Mouse (Mus musculus) gastrocnemius, adult 8-10 months (tissue): ENCODE measurements around the gene Zfand3. TPM values are rescaled to one million over a fixed set of nuclear protein-coding genes. Genes with fewer than 3 reads are reported as not detected.

Experiments used
- DNase-seq, 2 experiments: peaks; one replicate each; pipeline ENCODE4 v3.0.0; 2022; ENCODE audit warnings: low spot score in 2 of 2
- total RNA-seq, 4 experiments: library from RNA; stranded (reverse); gene quantifications; 2 replicates each; pipeline ENCODE4 v1.2.4; 2022

Gene Zfand3
- total RNA-seq, 4 experiments from 2014 or later: 209 to 234 (median 219) TPM

DNA sequence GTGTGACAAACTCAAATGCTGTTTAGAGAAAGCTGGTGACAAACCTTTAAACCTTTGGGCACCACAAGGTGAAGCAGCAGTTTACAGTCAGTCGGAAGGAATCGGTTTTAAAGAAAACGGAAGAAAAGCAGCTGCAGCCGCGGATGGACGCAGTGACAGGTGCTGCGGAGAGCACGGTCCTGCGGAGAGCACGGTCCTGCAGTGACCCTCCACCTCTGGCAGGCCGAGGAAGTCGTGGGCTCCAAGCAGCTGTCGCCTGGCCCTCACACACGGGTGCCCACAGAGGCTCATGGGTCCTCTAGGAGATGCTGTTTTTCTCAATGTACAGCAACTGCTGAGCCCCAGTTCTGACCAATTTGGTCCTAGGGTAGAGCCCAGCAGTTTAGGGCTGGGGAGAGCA lies 217.1 kb downstream of the Zfand3 start:
- no peak for DNase-seq

- no peak for DNase-seq
Measured at GRCm38 (mm10) chr17:30222361-30222760, 217.8 kb downstream of the Zfand3 start.

- no peak for DNase-seq
Measured at GRCm38 (mm10) chr17:30222837-30223236, 218.3 kb downstream of the Zfand3 start.

DNA sequence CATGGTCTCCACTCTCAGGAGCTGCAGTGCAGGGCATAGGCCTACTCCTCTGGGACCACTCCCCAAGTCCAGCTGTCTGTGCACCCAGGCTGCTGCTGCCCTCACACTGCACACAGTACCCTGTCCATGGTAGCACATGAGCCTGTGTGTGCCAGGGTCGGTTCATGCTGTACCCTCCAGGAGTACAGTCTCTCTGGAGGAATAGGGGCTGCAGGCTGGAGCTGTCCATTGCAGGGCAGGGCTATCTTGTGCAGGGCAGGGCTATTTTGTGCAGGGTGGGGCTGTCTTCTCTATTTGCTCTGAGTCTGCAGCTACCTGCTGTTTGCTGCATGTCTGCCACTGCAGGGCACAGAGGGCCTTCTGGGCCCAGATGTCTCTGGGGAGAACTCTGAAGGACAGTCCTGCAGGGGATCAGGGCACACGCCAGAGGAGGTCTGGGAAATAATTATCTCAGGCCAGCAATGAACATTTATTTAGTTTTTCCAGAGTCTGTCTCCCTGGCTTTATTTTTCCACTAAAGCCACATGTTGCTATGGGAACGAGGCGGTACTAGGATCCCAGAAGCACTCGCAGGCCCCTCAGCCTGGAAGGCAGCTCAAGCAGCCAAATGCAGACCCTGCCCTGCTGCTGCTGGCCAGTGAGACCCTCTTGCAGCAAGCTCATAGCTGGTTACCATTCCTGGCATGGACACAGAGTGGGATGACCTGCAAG lies 220.7 kb downstream of the Zfand3 start:
- no peak for DNase-seq

DNA sequence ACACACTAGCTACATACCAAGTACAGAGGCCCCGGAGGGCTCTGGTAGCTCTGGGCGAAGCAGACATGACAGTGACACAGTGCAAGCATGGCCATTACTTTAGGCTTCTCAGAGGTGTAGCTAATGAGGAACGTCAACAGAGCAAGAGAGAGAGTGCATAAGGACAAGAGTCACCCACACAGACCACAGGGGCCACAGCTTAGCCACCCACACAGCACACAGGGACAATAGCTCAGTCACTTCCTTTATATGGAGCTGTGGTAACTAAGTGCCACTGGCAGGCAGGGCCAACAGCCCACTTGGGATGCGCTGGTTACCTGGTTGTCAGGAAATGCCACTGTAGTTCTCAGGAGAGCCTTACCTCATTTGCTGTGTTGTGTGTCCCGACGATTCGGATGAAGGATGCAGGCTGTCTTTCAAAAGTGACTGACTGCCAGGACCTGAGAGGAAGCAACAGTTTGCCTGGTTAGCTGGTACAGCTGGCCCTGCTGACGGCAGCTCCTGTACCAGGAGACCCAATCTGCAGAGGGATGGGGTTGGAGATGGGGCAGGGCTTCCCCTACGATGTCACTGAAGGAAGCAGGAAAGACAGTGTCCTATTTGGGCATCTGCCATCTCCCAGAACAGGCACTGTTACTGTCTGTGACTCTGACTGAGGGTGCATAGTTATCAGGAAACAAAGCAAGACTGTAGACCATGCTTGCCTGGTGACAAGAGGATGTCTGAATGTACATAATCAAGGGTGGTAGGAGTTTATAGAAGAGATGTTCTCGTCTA lies 224.1 kb downstream of the Zfand3 start:
- DNase-seq: no peak

GRCm38 (mm10) chr17:30230428-30230827 lies 225.9 kb downstream of the Zfand3 start:
- no peak for DNase-seq

- DNase-seq: no peak
Measured at GRCm38 (mm10) chr17:30231483-30231882, 226.9 kb downstream of the Zfand3 start.

- no peak for DNase-seq
Measured at GRCm38 (mm10) chr17:30232698-30233097, 228.2 kb downstream of the Zfand3 start.

- no peak for DNase-seq
Measured at GRCm38 (mm10) chr17:30235380-30235779, 230.8 kb downstream of the Zfand3 start.

DNA sequence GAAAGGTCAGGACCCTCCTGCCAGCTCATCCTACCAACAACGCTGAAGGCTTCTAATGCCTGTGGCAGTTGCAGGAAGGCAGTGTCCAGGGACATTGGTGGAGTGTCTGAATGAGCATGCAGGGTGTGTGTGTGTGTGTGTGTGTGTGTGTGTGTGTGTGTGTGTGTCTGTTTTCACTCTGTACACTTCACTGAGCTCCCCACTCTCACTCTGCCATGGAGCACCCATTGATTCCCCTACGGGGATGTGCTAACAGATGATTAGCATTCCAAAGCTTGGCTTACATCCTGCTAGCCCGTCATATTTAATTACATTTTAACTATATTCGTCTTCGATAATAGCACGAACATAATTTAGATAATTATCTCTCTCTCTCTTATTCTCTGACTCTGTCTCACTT lies 232.1 kb downstream of the Zfand3 start:
- no peak for DNase-seq

GRCm38 (mm10) chr17:30237600-30237999 lies 233.1 kb downstream of the Zfand3 start:
- no peak for DNase-seq

DNA sequence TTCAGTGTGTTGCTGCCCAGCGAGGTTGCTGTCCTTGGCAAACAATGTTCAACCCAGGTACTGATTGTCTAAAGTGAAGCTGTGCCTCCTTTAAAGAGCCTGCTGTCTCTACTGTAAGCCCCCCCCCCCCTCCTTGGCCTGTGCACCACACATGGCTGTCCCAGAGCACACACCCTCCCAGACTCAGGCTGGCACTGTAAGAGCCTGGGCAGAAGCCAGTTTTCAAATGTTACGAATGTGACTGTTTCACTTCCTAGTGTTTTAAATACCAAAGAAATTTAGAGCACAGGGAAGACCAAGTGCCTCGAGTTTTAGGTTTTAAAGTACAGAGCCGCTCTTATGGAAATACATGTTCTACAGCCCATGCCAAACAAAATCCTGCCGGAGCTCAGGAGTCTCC lies 234.9 kb downstream of the Zfand3 start:
- DNase-seq: no peak

DNA sequence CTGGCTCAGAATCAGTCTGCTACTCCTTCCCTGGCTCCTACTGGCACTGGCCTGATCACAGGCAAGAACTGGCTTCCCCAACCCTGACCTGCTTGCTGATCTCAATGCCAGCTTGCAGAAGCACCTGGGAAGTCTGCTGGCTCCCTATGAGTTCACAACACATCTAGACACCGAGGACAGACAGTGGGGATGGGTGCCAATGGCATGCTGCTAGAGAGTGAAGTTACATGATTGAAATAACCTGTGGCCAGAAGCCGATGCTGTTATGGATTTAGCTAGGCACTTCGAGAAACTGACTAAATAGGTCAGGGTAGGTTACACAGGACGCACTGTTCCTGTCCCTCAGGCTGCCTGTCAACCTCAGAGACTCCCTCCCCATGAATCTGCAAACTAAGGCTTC lies 236.1 kb downstream of the Zfand3 start:
- peak; percentile 76 to 80 for DNase-seq

DNA sequence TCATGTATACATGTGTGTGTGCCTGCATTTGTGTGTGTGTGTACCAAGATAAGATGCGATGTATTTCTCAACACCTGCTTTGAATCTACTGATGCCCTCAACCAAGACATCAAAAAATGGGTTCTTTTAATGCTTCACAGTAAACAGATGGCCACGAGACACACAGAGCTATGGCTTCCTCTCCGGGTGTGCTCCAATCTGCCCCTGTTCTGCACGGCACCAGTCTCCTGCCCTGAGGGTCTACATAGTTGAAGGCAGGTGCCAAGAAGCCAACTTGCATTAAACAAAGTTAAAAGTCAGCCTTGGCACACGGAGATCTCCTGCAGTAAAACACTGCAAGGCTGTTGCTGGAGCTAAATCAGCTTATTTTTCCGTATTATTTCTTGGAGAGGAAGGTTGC lies 236.5 kb downstream of the Zfand3 start:
- DNase-seq: no peak

DNA sequence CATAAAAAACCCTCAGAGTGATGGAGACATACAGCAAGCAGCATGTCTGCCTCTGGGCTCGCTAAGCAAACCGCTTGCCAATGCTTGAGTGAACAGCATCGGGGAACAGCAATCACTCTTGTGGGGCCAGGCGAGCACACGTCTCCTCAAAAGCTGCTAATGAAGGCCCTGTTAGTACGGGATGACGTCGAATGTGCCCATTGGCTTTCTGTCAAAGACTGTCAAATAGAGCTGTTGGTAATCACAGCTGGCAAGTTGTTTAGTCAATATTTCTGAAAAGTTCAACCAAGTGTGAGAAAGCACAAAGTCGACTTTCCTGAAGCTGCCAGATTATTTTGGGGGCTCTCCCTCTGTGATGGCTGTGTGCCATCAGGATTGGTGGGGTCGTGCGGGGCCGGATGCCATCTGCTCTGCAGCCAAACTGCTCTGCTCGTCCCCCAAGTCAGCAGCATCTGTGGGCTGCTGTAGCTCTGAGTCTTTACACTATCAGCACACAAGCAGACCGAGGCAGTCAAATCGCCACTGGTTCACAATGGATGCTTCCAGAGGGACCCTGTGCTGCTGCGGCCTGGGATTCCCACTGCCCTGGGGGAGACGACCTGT lies 237.3 kb downstream of the Zfand3 start:
- no peak for DNase-seq

DNA sequence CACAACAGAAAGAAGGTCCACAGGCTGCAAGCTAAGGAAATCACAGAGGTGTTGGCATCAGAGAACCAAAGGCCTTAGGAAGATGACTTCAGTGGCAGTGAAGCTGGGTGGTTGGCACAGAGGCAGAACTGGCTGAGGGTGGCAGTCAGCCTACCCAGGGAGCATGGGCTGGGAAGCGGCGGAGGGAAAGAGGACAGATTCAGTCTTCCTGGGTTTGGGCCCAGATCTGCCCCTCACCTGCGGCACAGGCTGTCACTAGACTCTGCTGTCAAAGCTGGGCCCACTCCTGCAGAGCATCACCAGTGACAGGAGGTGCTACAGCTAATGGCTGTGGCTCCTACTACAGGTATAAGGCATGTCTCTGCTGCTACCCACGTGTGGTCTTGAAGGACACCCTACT lies 238.1 kb downstream of the Zfand3 start:
- DNase-seq: no peak

DNA sequence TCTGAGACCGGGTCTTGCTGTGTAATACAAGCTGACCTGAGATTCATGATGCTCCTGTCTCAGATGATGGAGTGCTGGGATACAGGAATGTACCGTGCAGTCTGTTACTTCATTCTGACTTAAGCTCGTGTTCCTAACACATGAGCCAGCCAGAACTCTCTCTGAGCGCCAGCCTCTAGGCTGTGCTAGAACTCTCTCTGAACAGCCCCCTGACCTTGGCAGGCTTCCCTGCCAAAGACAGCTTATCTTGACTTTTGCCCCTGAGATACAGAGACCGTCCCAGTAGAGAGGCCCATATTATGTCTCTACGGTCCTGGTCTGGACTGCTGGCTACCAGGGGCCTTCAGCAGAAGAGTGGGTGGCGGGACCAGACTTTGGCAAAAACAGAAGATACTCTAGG lies 239.0 kb downstream of the Zfand3 start:
- no peak for DNase-seq

GRCm38 (mm10) chr17:30244651-30245307 lies 240.2 kb downstream of the Zfand3 start:
- no peak for DNase-seq

GRCm38 (mm10) chr17:30245308-30245706 lies 240.8 kb downstream of the Zfand3 start:
- no peak for DNase-seq

DNA sequence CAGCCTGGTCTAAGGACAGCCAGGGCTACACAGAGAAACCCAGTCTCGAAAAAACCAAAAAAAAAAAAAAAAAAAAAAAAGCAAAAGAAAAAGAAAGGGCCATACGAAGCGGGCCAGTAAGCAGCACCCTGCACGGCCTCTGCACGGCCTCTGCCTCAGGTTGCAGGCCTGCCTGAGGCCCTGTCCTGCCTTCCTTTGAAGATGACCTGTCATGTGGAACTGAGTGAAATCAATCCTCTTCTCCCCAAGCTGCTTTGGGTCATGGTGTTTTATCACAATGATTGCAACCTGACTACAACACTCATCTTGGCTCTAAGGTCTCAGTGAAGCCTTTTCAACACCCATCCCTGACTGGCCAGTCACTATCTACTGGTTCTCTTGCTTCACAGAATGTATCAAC lies 248.5 kb downstream of the Zfand3 start:
- DNase-seq: no peak

DNA sequence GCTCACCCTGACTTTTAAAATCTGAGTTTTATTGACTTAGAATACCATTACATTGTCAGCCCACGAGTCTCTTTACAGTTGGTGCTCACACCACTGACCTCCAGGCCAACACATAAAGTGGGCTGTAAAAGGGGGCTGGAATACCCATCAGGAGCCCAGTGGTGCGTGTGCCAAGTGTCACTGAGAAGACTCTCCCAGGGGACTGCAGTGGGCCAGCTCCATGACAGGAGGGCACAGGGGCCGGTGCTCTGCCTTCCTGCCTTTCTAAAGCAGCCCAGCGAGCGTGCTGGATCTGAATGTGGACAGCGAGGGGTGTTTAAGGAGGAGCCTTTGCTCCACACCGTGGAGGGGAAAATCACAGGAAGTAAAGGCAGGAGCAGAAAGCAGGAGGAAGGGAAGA lies 249.4 kb downstream of the Zfand3 start:
- no peak for DNase-seq

- DNase-seq: no peak
Measured at GRCm38 (mm10) chr17:30255928-30256560, 251.5 kb downstream of the Zfand3 start.
